In the genomic region with DNA sequence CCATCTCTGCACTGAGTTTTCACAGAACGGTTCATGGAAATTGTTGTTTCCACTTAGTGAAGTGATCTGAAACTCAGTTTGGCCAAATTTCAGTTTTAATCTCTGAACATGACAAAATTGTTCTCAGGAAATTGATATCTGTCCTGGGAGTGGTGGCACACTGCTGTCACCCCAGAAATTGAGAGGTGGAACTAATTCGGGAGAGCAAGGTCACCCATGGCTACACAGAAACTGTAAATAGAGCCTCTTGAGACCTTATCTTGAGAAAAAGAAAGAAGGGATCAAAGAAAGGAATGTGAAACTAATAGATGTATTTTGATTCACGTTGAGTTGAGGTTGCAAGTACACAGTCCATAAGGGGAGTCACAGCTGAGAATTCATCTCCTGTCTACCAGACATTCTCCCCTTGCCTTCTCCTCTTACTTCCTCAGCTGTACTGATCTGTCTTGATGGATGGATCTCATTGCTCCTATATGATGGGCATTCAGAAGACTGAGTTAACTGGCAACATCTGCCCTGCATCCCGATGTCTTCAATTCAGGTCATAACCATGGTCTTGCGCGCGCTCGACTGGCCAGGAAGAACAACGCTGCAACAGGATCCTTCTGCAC, we compare ENCODE assay signal across 25 mouse cellular contexts.
"Had no signal": no experiment of that assay in that cellular context is flagged by ENCODE, and none has a peak within 500 bp of the region (broad histone marks: within the 10 kb centered on the region; RNA-seq: fewer than 3 reads in every experiment).

No protein-coding gene starts in this region.

- H3K9me3 ChIP-seq: heart, embryonic 13.5 days; heart, embryonic 15.5 days; hindbrain, embryonic 13.5 days; hindbrain, embryonic 15.5 days; kidney, embryonic 15.5 days; limb, embryonic 12.5 days; liver, embryonic 12.5 days had no signal

- H3K4me2 ChIP-seq: heart, embryonic 13.5 days; heart, embryonic 15.5 days; hindbrain, embryonic 13.5 days; hindbrain, embryonic 15.5 days; kidney, embryonic 15.5 days; limb, embryonic 12.5 days; liver, embryonic 12.5 days had no signal

- H3K4me1 ChIP-seq: heart, embryonic 15.5 days; hindbrain, embryonic 13.5 days; hindbrain, embryonic 15.5 days; kidney, embryonic 15.5 days; limb, embryonic 12.5 days; liver, embryonic 12.5 days had no signal

- DNase-seq: gastrocnemius, postnatal 14 days; gastrocnemius, postnatal 36 days; heart, adult 18-20 months; heart, postnatal 14 days; heart, postnatal 36 days; kidney, adult 11 months; kidney, adult 2 months; kidney, adult 9 months; kidney, postnatal 14 days; kidney, postnatal 36 days; layer of hippocampus, adult 9-11 months; layer of hippocampus, postnatal 36 days; left cerebral cortex, postnatal 4 days; lung, adult 18-20 months had no signal

- H3K9ac ChIP-seq: heart, embryonic 13.5 days; heart, embryonic 15.5 days; hindbrain, embryonic 13.5 days; hindbrain, embryonic 15.5 days; kidney, embryonic 15.5 days; limb, embryonic 12.5 days; liver, embryonic 12.5 days; liver, embryonic 14.5 days had no signal

- ATAC-seq: hindbrain, postnatal 0 days; intestine, embryonic 16.5 days; liver, embryonic 12.5 days had no signal

- H3K36me3 ChIP-seq: heart, embryonic 13.5 days; heart, embryonic 15.5 days; hindbrain, embryonic 13.5 days; hindbrain, embryonic 15.5 days; kidney, embryonic 15.5 days; limb, embryonic 12.5 days; liver, embryonic 12.5 days had no signal

- H3K27ac ChIP-seq: heart, embryonic 13.5 days; heart, embryonic 15.5 days; hindbrain, embryonic 13.5 days; hindbrain, embryonic 15.5 days; hindbrain, postnatal 0 days; kidney, embryonic 15.5 days; kidney, postnatal 0 days; limb, embryonic 12.5 days; liver, embryonic 12.5 days; liver, embryonic 14.5 days had no signal

- H3K4me3 ChIP-seq: heart, embryonic 13.5 days; heart, embryonic 15.5 days; hindbrain, embryonic 13.5 days; hindbrain, embryonic 15.5 days; kidney, embryonic 15.5 days; limb, embryonic 12.5 days; liver, embryonic 12.5 days had no signal

- H3K27me3 ChIP-seq: heart, embryonic 13.5 days; heart, embryonic 15.5 days; hindbrain, embryonic 13.5 days; hindbrain, embryonic 15.5 days; kidney, embryonic 15.5 days; limb, embryonic 12.5 days; liver, embryonic 12.5 days had no signal
